Mouse (Mus musculus) G1E (cell line): ENCODE results near the gene Thap7.

Experiments used
- CTCF ChIP-seq: IDR thresholded peaks from 2 replicates; pipeline ENCODE4 v1.5.1; 2012; ENCODE audit warnings: low read depth, low read length, inconsistent platforms, mixed read lengths
- GATA1 ChIP-seq: IDR thresholded peaks from 2 replicates; pipeline ENCODE4 v1.6.1; 2012; ENCODE audit warnings: borderline replicate concordance, low read length, inconsistent platforms, mixed read lengths
- POLR2AphosphoS5 ChIP-seq: IDR thresholded peaks from 2 replicates; pipeline ENCODE4 v1.6.1; 2012; ENCODE audit warnings: low read depth, low read length, inconsistent platforms; ENCODE audit not compliant: insufficient replicate concordance
- TAL1 ChIP-seq: conservative IDR thresholded peaks from 2 replicates; pipeline ENCODE4 v1.6.1; 2012; ENCODE audit warnings: low read depth, low read length, inconsistent platforms, mixed read lengths

DNA sequence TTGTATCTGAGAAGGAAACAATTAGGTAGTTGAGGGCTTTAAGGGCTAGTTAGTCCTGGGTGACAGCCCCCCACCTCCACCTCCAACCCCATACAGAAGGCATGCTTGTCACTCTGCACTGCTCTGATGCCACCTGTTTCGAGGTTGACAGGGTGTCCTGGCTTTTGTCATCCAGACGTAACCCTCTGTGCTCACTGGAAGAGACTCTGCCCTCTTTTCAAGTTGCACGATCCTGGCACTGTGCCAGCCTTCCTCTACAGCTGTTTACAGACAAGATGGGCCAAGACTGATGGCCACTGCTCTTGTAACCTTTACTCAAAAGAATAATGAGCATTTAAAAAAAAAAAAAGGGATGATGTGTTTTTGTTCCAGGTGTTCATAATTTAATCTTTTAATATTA lies 44.4 kb downstream of the Thap7 start:
- no peak for TF ChIP-seq CTCF
- no peak for TF ChIP-seq GATA1
- TF ChIP-seq POLR2AphosphoS5, result no peak
- TF ChIP-seq TAL1, result no peak
